Mouse (Mus musculus) hindbrain, embryonic 12.5 days (tissue): ENCODE measurements around the gene Sema4d. TPM values are rescaled to one million over a fixed set of nuclear protein-coding genes. Genes with fewer than 3 reads are reported as not detected.
A peak's percentile ranks its signal among the peaks of the same experiment; 100 is the strongest.

Experiments
- ATAC-seq: fragments of 200-750 bp; cut with Nextera tagmentation; 2 replicates; pipeline ENCODE4 v1.8.0; 2017; ENCODE audit warnings: moderate TSS enrichment; ENCODE audit not compliant: low FRiP score
- H3K27ac ChIP-seq: fragments of 300-500 bp; sonication (generic); 2 replicates; pipeline ENCODE4 v1.5.1; 2016; ENCODE audit warnings: mild to moderate bottlenecking
- H3K27me3 ChIP-seq: fragments of 300-500 bp; sonication (generic); 2 replicates; pipeline ENCODE4 v1.6.1; 2016; ENCODE audit warnings: mild to moderate bottlenecking
- H3K36me3 ChIP-seq: fragments of 300-500 bp; sonication (generic); 2 replicates; pipeline ENCODE4 v1.6.1; 2016; ENCODE audit warnings: mild to moderate bottlenecking
- H3K4me1 ChIP-seq: fragments of 300-500 bp; sonication (generic); 2 replicates; pipeline ENCODE4 v1.6.1; 2016
- H3K4me2 ChIP-seq: fragments of 300-500 bp; sonication (generic); replicated peaks from 2 replicates; pipeline ENCODE4 v1.6.1; 2016; ENCODE audit warnings: mild to moderate bottlenecking
- H3K4me3 ChIP-seq: fragments of 300-500 bp; sonication (generic); 2 replicates; pipeline ENCODE4 v1.5.1; 2016; ENCODE audit warnings: mild to moderate bottlenecking
- H3K9ac ChIP-seq: fragments of 300-500 bp; sonication (generic); 2 replicates; pipeline ENCODE4 v1.6.1; 2016; ENCODE audit warnings: mild to moderate bottlenecking, moderate library complexity
- H3K9me3 ChIP-seq: fragments of 300-500 bp; sonication (generic); replicated peaks from 2 replicates; pipeline ENCODE4 v1.6.1; 2016; ENCODE audit warnings: mild to moderate bottlenecking
- WGBS: fragments of 180-500 bp; shearing (Covaris S2); methylation state at CpG from one replicate; pipeline ENCODE4 v1.1.7; 2016; 5-methylcytosine and 5-hydroxymethylcytosine counted together
- polyA plus RNA-seq: library from polyadenylated mRNA; unstranded; fragments of >200 nt; fragmentation: Nextera tagmentation; extraction: Ambion mirVana; gene quantifications from 2 replicates; pipeline ENCODE4 v1.2.1, GENCODE M21; 2016

The Sema4d gene
- polyA plus RNA-seq, 1 experiment from 2014 or later: 7.7 TPM

GRCm38 (mm10) chr13:51767991-51768761 is 25.4 kb downstream of the Sema4d start:
- no peaks in the 10 kb centered on the region; the same call in 1 of the 2 replicates for H3K9me3 ChIP-seq
- no peak overlapping the region for H3K9ac ChIP-seq
- H3K4me2 ChIP-seq: no peak overlapping the region
- H3K4me1 ChIP-seq: no peaks in the 10 kb centered on the region
- H3K36me3 ChIP-seq: no peaks in the 10 kb centered on the region
- no peak for ATAC-seq
- 77% methylated on average over 14 of the region's 14 CpGs for WGBS
- no peaks in the 10 kb centered on the region for H3K27me3 ChIP-seq
- H3K27ac ChIP-seq: no peak overlapping the region; the same call in 1 of the 2 replicates
- H3K4me3 ChIP-seq: no peak overlapping the region

DNA sequence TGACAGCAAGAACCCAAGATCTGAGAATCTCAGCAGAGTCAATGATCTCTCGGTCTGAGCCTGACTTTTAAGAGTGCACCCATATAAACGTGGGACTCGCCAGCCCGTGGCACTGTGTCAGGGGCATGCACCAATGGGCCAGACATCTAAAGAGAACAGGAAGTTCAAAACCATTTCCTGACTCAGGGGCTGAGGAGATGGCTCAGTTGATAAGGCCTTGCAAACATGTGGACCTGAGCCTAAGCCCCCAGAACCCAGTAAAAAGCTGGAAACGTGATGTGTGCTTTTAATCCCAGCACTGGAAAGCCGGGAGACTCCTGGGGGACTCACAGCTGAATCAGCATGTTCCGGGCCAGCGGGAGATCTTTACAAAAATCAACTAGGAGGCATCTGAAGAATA is 26.0 kb downstream of the Sema4d start:
- H3K27me3 ChIP-seq: no peaks in the 10 kb centered on the region
- no peaks in the 10 kb centered on the region; the same call in 1 of the 2 replicates for H3K9me3 ChIP-seq
- no peaks in the 10 kb centered on the region for H3K36me3 ChIP-seq
- ATAC-seq: no peak
- H3K27ac ChIP-seq: no peak overlapping the region
- H3K9ac ChIP-seq: no peak overlapping the region
- H3K4me1 ChIP-seq: peaks cover 4% of the 10 kb centered on the region; the same call in 1 of the 2 replicates
- 74% methylated on average over 8 of the region's 8 CpGs for WGBS
- no peak overlapping the region for H3K4me2 ChIP-seq
- H3K4me3 ChIP-seq: no peak overlapping the region

DNA sequence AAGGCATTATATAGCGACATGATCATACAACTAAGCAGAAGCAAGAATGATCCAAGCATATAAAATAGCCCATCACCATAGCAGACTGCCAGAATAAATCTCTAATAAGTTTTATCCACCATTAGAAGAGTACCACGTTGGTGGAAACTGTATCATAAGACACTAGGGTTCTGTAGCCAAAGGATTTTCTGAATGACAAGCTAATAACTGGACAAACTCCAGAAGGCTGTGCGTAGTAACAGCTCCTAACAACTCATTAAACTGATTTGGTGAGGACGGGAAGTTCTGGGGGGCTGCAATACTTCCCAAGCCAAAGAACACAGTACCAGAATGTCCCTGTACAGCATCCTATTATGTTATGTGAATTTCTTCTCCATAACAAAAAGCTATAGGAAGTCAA is 26.8 kb downstream of the Sema4d start:
- Histone ChIP-seq H3K4me2 (no peak overlapping the region), H3K4me1 (peaks cover 12% of the 10 kb centered on the region), H3K4me3 (no peak overlapping the region), H3K27me3 (no peaks in the 10 kb centered on the region), H3K9me3 (no peaks in the 10 kb centered on the region), H3K27ac (no peak overlapping the region), H3K9ac (no peak overlapping the region), H3K36me3 (no peaks in the 10 kb centered on the region)
- ATAC-seq: no peak
- WGBS: 89% methylated on average over 4 of the region's 4 CpGs

- no peaks in the 10 kb centered on the region for H3K36me3 ChIP-seq
- ATAC-seq: no peak
- H3K9me3 ChIP-seq: no peaks in the 10 kb centered on the region
- no peaks in the 10 kb centered on the region for H3K27me3 ChIP-seq
- H3K27ac ChIP-seq: no peak overlapping the region
- H3K4me3 ChIP-seq: no peak overlapping the region
- peaks cover 21% of the 10 kb centered on the region for H3K4me1 ChIP-seq
- 71% methylated on average over 5 of the region's 5 CpGs for WGBS
- H3K4me2 ChIP-seq: no peak overlapping the region
- no peak overlapping the region for H3K9ac ChIP-seq
Observed at GRCm38 (mm10) chr13:51765369-51765768, 28.2 kb downstream of the Sema4d start.

- H3K9me3 ChIP-seq: no peaks in the 10 kb centered on the region
- H3K4me3 ChIP-seq: no peak overlapping the region
- H3K4me1 ChIP-seq: peaks cover 24% of the 10 kb centered on the region
- WGBS: 86% methylated on average over 12 of the region's 12 CpGs
- no peaks in the 10 kb centered on the region for H3K36me3 ChIP-seq
- ATAC-seq: no peak
- H3K27ac ChIP-seq: no peak overlapping the region; the same call in 1 of the 2 replicates
- no peaks in the 10 kb centered on the region for H3K27me3 ChIP-seq
- H3K9ac ChIP-seq: no peak overlapping the region
- no peak overlapping the region for H3K4me2 ChIP-seq
Observed at GRCm38 (mm10) chr13:51763019-51763698, 30.4 kb downstream of the Sema4d start.

- Histone ChIP-seq H3K9ac (no peak overlapping the region), H3K4me2 (no peak overlapping the region), H3K36me3 (no peaks in the 10 kb centered on the region), H3K4me3 (no peak overlapping the region), H3K27ac (peak overlapping the region; percentile 79), H3K4me1 (peaks cover 28% of the 10 kb centered on the region), H3K9me3 (no peaks in the 10 kb centered on the region), H3K27me3 (no peaks in the 10 kb centered on the region)
- peak; percentile 67; the same call in 1 of the 2 replicates for ATAC-seq
- WGBS: 27% methylated on average over 10 of the region's 10 CpGs
Observed at GRCm38 (mm10) chr13:51761186-51761813, 32.2 kb downstream of the Sema4d start.

GRCm38 (mm10) chr13:51759256-51759987 is 34.1 kb downstream of the Sema4d start:
- 88% methylated on average over 6 of the region's 6 CpGs for WGBS
- Histone ChIP-seq H3K4me2 (no peak overlapping the region), H3K36me3 (no peaks in the 10 kb centered on the region), H3K4me3 (no peak overlapping the region), H3K4me1 (peaks cover 39% of the 10 kb centered on the region), H3K9ac (no peak overlapping the region), H3K9me3 (no peaks in the 10 kb centered on the region), H3K27me3 (no peaks in the 10 kb centered on the region), H3K27ac (no peak overlapping the region)
- ATAC-seq: no peak

DNA sequence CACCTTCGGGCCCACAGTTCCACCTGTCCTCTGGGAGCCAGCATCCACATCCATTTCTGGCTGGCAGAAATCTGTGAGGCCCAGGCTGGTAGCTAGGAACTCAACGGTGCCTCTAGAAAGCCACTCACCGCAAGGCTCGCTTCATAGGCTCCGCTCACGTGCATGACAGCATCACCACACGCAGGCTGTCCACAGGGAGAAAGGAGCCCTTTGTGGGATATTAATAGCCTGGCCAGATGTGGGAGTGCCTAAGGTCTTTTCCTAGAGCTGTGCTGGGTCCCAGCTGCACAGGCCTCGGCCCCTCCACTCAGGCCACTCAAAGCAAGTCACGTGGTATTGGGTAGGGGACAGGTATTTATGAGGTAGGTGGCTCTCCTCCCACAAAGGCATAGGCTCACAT is 35.1 kb downstream of the Sema4d start:
- Histone ChIP-seq H3K4me1 (peaks cover 48% of the 10 kb centered on the region), H3K27me3 (no peaks in the 10 kb centered on the region), H3K4me3 (no peak overlapping the region), H3K9me3 (no peaks in the 10 kb centered on the region), H3K9ac (no peak overlapping the region), H3K36me3 (no peaks in the 10 kb centered on the region), H3K4me2 (no peak overlapping the region), H3K27ac (no peak overlapping the region)
- no peak for ATAC-seq
- WGBS: 73% methylated on average over 9 of the region's 9 CpGs

DNA sequence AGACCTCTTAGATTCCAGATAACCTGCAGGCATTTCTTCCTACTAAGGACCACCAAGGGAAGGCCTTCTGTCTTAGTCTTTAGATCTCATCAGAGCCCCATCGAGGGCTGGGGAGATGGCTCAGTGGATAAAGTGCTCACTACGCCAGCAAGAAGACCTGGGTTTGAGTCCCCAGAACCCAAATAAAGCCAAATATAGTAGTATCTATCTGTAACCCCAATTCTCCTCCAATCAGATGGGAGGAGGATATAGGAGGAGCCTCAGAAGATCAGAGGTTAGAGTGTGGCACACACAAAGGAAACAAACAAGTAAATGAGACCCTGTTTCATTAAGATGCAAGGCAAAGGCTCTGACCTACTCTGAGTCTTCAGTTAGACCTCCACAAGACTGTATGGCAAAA is 36.4 kb downstream of the Sema4d start:
- H3K27ac ChIP-seq: no peak overlapping the region
- no peak overlapping the region for H3K4me3 ChIP-seq
- ATAC-seq: no peak
- 81% methylated on average over 2 of the region's 2 CpGs for WGBS
- no peaks in the 10 kb centered on the region for H3K36me3 ChIP-seq
- H3K4me1 ChIP-seq: peaks cover 53% of the 10 kb centered on the region
- H3K4me2 ChIP-seq: no peak overlapping the region
- no peak overlapping the region for H3K9ac ChIP-seq
- H3K27me3 ChIP-seq: no peaks in the 10 kb centered on the region
- no peaks in the 10 kb centered on the region for H3K9me3 ChIP-seq

DNA sequence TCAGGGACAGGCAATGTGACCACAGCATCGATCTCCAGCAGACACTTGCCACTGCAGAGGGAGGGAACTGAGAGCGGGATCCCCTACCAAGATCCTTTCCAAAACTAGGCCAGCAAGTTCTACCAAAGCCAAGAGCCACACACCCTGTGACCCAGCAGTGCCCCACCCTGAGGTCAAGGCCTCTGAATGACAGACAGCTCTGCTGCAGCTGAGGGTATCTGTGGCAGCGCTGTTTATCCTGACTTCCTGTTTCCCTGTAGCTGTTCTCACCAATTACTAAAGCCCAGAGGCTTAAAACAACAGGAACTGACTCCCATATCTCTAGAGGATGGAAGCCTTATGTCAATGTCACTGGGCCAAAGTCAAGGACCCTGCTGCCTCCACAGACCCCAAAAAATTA is 37.0 kb downstream of the Sema4d start:
- H3K9ac ChIP-seq: no peak overlapping the region
- peaks cover 48% of the 10 kb centered on the region for H3K4me1 ChIP-seq
- no peak overlapping the region for H3K4me3 ChIP-seq
- H3K27ac ChIP-seq: no peak overlapping the region
- WGBS: 47% methylated on average over 3 of the region's 3 CpGs
- H3K27me3 ChIP-seq: no peaks in the 10 kb centered on the region
- no peaks in the 10 kb centered on the region for H3K36me3 ChIP-seq
- H3K4me2 ChIP-seq: no peak overlapping the region
- no peaks in the 10 kb centered on the region for H3K9me3 ChIP-seq
- no peak for ATAC-seq

DNA sequence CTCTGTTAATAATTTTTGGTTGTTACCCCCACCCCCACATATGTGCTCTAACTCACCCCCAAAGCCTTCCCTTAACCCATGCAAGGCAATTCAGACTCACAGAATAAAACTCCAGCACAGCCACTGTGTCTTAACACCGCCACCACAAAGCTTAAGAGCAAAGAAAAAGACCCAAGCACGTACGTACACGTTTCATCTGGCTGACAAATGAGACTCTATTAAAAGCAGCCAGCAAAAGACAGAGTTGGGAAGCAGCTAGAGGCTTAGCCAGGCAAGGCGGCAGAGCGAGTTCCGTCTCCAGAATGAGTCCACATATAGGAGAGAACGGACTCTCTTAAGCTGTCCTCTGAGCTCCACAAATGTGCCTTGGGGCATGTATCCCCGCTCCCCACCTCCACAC is 37.5 kb downstream of the Sema4d start:
- Histone ChIP-seq H3K27ac (no peak overlapping the region), H3K9me3 (no peaks in the 10 kb centered on the region), H3K36me3 (no peaks in the 10 kb centered on the region), H3K27me3 (no peaks in the 10 kb centered on the region), H3K4me2 (no peak overlapping the region), H3K4me3 (no peak overlapping the region), H3K4me1 (peaks cover 42% of the 10 kb centered on the region), H3K9ac (no peak overlapping the region)
- WGBS: 77% methylated on average over 9 of the region's 9 CpGs
- ATAC-seq: no peak

GRCm38 (mm10) chr13:51755584-51755983 is 38.0 kb downstream of the Sema4d start:
- no peak overlapping the region for H3K9ac ChIP-seq
- ATAC-seq: no peak
- H3K4me1 ChIP-seq: peaks cover 41% of the 10 kb centered on the region
- 89% methylated on average over 7 of the region's 7 CpGs for WGBS
- no peaks in the 10 kb centered on the region for H3K27me3 ChIP-seq
- no peak overlapping the region for H3K4me3 ChIP-seq
- no peak overlapping the region for H3K27ac ChIP-seq
- H3K4me2 ChIP-seq: no peak overlapping the region
- H3K9me3 ChIP-seq: no peaks in the 10 kb centered on the region
- no peaks in the 10 kb centered on the region for H3K36me3 ChIP-seq
